Mouse (Mus musculus): ENCODE results near the gene Gpr165. TPM values are rescaled to one million over a fixed set of nuclear protein-coding genes. Genes with fewer than 3 reads are reported as not detected.

The Gpr165 gene
- total RNA-seq (2015; ENCODE audit: low replicate concordance) (not detected in 2 replicates), total RNA-seq (2017; ENCODE audit: low replicate concordance) (0.77 TPM in 1 of 2 replicates, not detected in the other)

DNA sequence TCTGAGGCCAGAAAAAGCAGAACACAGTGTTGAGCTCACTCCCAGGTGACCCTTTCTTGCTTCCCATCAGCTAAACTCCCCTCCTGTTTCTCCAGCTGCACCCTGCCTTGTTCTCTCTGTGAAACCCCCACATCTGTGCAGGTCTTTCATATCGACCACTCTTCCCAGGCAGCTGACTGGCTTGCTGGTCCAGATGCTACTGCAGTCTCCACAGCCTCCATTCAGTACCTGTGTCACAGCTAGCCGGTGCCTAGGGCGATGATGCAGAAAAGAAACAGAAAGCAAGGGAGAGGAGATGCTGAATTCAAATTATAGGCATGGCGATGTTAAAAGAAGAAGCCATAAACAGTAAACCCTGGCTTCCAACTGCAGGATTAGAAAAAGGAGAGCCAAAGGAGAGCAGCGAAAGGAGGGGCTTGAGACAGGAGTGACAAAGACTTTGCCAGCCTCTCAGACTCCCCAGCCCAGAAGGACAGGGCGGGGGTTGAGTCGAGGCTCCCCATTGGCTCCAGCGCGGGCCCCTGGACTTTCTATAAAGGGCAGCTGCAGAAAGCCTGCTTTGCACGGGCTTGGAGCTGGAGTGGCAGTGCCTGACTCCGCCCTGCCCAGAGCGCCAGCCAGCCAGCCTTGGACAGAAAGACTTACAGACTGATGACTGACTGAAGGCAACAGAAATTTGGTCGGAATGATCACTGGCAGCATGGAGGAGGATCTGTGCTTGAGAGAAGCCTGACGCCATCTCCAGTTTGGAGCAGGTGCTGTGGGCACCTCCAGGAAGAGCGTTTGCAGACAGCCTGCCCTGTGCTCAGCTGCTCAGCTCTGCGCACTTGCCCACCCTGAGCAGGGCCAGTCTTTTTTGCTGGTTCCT is at the start of gene Gpr165:
TSS of gene Gpr165 (plus strand) at position 535 of the 868 bp plus-strand sequence.
- no peak for ATAC-seq (replicated peaks; ENCODE audit: low FRiP score, poor library complexity, severe bottlenecking)

DNA sequence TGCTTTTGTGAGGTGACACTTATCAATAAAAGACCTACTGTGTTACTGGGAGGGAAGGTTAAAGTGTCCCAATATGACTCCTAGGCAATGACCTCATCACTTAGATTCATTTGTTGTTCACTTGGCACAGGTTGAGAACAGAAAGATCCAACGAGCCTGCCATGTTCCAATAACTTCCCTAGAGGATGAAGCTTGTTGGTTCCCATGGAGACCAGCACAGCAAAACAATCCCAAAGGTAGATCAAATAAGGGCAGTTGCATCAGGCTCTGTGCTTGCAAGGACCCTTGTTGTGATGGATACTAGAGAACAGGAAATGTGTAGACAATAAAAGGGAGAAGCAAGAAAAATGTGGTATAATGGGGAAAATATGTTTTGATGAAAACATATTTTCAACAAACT is 38.4 kb upstream of the Gpr165 start:
- ATAC-seq (replicated peaks; ENCODE audit: low FRiP score, poor library complexity, severe bottlenecking), result no peak
